Mouse (Mus musculus) bone marrow macrophage, adult 2 months (primary cell): Measurements from ENCODE around the gene Trmt2a.

ENCODE experiments used
- CTCF ChIP-seq: IDR thresholded peaks from 2 replicates; pipeline ENCODE4 v1.5.1; 2012; ENCODE audit warnings: low read depth, mild to moderate bottlenecking, low read length, moderate library complexity
- POLR2A ChIP-seq: IDR thresholded peaks from 2 replicates; pipeline ENCODE4 v1.6.1; 2012; ENCODE audit warnings: mild to moderate bottlenecking, low read depth, low read length, borderline replicate concordance

DNA sequence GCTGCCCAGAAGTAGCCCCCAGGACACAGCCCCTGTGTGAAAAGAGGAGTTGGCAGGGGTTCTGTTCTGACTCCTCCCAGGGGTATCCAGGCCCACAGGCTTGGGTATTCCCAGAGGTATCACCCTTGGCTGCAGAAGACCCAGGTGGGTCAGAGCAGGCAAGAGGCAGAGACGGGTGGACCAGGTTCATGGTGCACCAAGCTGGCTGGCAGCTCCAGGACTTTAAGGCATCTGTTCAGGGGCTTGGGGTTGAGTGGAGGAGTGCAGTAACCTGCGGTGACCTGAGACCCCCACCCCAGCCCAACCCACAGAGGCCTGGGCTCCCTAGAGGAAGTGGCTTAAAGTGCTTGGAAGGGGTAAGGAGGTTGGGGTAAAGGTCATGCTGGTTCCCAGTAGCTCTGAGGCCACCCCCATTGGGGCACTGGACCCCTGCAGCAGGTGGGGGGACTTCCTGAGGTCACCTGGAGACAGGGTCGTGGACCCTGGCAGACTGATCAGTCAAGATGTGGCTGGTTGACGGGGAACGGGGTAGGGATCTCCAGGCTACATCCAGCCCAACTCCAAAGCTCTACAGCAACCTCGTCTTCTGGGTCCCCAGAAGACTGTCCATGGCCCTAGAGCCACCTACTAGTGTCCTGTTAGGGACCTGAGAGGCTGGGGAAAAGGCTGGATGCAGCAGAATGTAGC lies 27.5 kb upstream of the Trmt2a start:
- no peak for TF ChIP-seq POLR2A
- no peak for TF ChIP-seq CTCF
